Mouse (Mus musculus): ENCODE results near the gene Gse1. TPM values are rescaled to one million over a fixed set of nuclear protein-coding genes. Genes with fewer than 3 reads are reported as not detected.

The Gse1 gene
- total RNA-seq, 2 experiments from 2014 or later: 146 to 158 TPM

DNA sequence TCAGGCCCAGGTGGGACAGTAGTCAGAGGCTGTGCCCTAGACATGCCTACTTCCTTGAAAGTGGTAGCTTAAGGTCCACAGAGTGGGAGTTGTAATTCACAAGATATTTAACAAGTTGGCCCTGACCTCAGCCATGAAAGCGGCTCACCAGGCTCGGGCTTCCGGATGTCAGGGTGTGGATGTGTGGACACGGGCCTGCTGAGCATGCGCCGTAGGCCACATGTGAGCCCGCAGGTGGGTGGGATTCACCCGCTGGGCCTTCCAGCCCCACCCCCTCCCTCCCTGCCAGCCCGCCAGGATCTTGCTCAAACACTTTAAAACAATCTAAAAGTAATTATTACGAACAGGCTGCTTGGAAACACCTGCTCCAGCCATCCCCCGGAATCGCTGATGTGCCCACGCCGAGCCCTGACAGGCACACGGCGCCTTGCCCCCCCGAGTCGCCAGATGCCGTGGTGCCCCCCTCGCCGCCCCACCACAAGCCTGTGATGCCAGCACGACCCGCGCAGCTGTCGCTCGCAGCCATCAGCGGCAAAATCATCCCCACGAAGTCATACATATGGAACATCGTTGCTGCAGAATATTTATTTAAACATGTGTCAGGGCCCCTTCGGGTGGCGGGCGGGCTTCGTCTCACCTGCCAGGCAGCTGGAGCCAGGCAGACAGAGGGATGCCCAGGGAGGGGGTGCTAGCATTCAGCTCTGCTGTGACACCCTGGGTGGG is 171.1 kb downstream of the Gse1 start:
- Histone ChIP-seq H3K27ac (no peak overlapping the region), H3K4me3 (no peak overlapping the region)
- TF ChIP-seq CTCF (conservative IDR thresholded peaks at IDR 0.05): no peak
- no peak for DNase-seq (ENCODE audit: low spot score in 2 of 2)

DNA sequence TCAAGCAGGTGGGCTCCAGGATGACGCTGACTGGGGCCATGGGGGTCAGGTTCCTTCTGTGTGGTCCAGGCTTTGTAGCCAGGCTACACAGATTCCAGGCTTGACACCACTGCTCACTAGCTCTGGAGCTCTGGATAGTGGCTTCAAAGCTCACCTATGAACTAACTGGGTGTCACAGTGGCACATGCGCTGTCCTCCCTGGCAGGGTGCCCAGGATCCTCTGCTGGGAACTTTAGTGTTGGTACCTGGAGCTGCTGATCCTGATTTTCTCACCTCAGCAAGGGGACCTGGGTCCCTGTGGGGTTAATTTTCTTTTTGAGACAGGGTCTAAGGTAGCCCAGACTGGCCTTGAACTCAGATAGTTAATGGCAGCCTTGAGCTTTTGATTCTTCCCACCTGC is 173.0 kb downstream of the Gse1 start:
- no peak for DNase-seq (ENCODE audit: low spot score in 2 of 2)
- TF ChIP-seq CTCF (conservative IDR thresholded peaks at IDR 0.05): no peak
- no peak overlapping the region for H3K4me3 ChIP-seq
- no peak overlapping the region for H3K27ac ChIP-seq

DNA sequence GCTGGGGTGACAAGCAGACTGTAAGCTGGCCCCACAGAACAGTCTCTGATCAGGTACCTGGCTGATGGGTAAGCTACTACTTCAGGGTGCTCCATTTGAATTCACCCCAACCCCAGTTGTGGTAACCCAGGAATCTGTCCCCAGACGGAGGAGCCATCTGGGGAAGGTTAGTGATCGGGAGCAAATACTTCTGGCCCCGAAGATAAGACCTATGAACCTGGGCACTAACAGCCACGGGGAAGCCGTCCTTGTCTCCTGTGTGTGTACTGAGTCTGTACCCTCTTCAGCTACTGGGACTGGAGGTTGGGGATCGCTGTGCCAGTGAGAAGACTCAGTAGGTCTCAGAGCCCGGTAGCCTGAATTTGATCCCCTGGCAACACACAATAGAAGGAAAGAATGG is 173.5 kb downstream of the Gse1 start:
- no peak overlapping the region for H3K27ac ChIP-seq
- TF ChIP-seq CTCF (conservative IDR thresholded peaks at IDR 0.05): no peak
- no peak overlapping the region for H3K4me3 ChIP-seq
- DNase-seq (ENCODE audit: low spot score in 2 of 2): no peak

- TF ChIP-seq CTCF (conservative IDR thresholded peaks at IDR 0.05): no peak
- Histone ChIP-seq H3K27ac (peak overlapping the region; percentile 67; the same call in 1 of the 2 replicates), H3K4me3 (no peak overlapping the region)
- no peak for DNase-seq (ENCODE audit: low spot score in 2 of 2)
Observed at GRCm38 (mm10) chr8:120403606-120404269, 175.5 kb downstream of the Gse1 start.

GRCm38 (mm10) chr8:120404609-120405036 is 176.4 kb downstream of the Gse1 start:
- H3K27ac ChIP-seq: peak overlapping the region; percentile 67
- TF ChIP-seq CTCF (conservative IDR thresholded peaks at IDR 0.05): peak; percentile 85
- H3K4me3 ChIP-seq: no peak overlapping the region
- DNase-seq (ENCODE audit: low spot score in 2 of 2): peak in 1 of 2 experiments; percentile 61

GRCm38 (mm10) chr8:120406008-120406632 is 177.9 kb downstream of the Gse1 start:
- Histone ChIP-seq H3K4me3 (no peak overlapping the region), H3K27ac (no peak overlapping the region)
- no peak for TF ChIP-seq CTCF (conservative IDR thresholded peaks at IDR 0.05)
- DNase-seq (ENCODE audit: low spot score in 2 of 2): no peak

DNA sequence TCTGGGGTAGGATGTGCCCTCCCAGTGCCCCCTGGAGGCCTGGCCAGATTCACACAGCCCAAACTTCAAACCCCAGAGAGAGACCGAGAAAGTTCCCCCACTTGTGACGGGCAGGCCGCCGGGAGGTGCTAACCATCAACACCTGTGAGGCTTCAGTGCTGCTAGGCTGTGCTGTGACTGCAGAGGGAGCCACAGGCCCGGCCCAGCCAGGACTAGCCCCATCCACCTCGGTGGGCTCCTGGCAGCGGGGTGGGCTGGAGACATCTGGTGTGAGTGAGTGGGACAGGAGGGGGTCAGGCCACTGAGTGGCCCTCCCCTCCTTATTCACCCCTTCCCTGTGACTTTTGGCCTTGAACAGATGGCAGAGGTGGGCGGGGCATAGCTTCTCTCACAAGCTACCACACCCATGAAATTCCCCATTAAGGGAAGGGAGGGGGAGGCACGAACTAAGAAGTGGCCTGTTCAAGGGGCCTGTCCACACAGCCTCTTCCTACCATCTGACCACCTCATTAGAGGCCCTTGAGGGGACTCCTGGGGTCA is 179.5 kb downstream of the Gse1 start:
- peak; percentile 81 for TF ChIP-seq CTCF (conservative IDR thresholded peaks at IDR 0.05)
- DNase-seq (ENCODE audit: low spot score in 2 of 2): no peak
- Histone ChIP-seq H3K4me3 (no peak overlapping the region), H3K27ac (peak overlapping the region; percentile 64)

GRCm38 (mm10) chr8:120408241-120409215 is 180.3 kb downstream of the Gse1 start:
- TF ChIP-seq CTCF (conservative IDR thresholded peaks at IDR 0.05): peak; percentile 34
- no peak for DNase-seq (ENCODE audit: low spot score in 2 of 2)
- Histone ChIP-seq H3K27ac (peak overlapping the region; percentile 72), H3K4me3 (no peak overlapping the region)

DNA sequence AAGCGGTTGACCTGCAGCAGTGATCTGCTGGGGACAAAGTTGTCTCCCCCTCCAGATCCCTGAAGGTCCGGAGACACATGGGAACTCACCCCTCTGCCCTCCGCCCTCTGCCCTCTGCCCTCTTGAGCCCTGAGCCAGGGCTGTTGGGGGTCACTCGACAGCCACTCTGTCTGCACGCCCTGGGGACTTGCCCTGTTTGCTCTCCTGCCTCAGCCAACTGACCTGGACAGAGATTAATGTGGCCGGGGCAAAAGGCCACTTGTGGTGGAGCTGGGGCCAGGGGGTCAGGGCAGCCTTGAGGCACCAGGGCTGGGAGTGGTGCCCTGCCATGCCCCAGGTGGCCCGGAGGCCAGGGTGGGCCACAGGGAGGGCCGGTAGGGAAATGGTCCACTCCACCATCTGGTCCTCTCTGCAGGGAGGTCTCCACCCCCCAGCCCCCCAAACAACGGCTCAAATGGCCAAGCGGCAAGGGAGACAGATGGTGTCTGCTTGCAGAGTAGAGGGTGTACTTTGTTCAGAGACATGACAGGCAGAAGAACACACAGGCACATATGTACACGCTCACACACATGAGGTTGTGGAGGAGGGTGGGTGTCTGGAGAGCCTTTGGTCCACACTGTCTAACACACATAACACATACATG is 181.2 kb downstream of the Gse1 start:
- no peak for TF ChIP-seq CTCF (conservative IDR thresholded peaks at IDR 0.05)
- Histone ChIP-seq H3K4me3 (no peak overlapping the region), H3K27ac (peak overlapping the region; percentile 72)
- DNase-seq (ENCODE audit: low spot score in 2 of 2): no peak

DNA sequence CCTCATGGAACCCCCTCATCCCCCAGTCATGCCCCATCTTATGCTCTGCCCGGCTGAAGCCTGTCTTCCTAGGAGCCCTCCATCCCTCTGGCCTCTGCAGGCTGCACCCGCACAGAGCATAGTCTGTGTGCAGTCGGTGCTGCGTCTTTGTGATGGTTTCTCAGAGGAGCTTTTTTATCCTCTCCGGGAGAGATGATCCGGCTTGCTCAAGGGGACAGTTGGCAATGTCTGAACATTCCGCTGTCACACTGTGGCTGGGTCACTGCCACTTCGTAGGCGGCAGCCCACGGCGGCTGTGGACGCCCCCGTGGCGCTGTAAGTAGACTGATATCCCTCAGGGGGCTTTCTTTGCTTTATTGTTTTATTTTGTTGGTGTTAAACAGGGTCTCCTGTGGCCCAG is 182.8 kb downstream of the Gse1 start:
- Histone ChIP-seq H3K27ac (peak overlapping the region; percentile 72), H3K4me3 (no peak overlapping the region)
- TF ChIP-seq CTCF (conservative IDR thresholded peaks at IDR 0.05): no peak
- DNase-seq (ENCODE audit: low spot score in 2 of 2): no peak

DNA sequence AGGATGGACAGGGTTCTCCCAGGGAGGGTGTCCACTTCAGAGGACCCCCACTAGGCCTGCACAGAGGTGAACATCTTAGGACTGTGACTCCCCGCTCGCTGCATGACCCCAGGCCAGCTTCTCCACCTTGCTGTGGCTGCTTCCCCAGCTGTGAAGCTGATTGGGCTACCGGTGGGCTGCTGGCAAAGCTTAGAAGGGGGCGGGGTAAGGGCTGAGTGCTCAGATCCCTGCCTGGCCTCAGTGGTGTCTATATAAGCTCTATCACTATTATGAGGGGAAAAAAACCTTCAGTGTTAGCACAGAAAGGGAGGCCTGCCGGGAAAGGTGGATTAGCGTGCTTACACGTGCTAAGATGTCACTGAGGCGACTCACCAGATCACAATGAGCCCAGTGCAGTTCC is 183.6 kb downstream of the Gse1 start:
- no peak overlapping the region for H3K4me3 ChIP-seq
- DNase-seq (ENCODE audit: low spot score in 2 of 2): no peak
- H3K27ac ChIP-seq: peak overlapping the region; percentile 43; the same call in 1 of the 2 replicates
- TF ChIP-seq CTCF (conservative IDR thresholded peaks at IDR 0.05): no peak

DNA sequence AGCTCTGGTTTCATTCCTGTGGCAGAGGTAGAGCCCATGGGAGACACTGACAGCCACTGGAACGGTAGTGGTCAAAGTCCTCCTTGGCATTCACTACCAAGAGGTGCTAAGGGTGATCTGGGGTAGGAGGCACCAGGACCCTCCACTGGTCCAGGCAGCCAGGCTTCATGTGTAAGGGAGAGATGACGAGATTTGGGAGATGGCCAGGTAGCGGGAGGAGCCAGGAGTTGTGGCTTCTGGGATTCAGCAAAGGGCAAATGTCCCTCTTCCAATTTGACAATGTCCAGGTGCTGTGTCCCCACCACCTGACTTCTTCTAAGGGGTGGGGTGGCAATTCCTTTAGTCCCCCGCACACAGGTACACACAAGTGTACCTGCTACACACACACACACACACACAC is 184.1 kb downstream of the Gse1 start:
- Histone ChIP-seq H3K4me3 (no peak overlapping the region), H3K27ac (peak overlapping the region; percentile 43; the same call in 1 of the 2 replicates)
- DNase-seq (ENCODE audit: low spot score in 2 of 2): no peak
- TF ChIP-seq CTCF (conservative IDR thresholded peaks at IDR 0.05): no peak
